Mouse (Mus musculus) midbrain, embryonic 12.5 days (tissue): ENCODE measurements around the gene Chst13. TPM values are rescaled to one million over a fixed set of nuclear protein-coding genes. Genes with fewer than 3 reads are reported as not detected.

ENCODE experiments used
- ATAC-seq: fragments of 200-750 bp; cut with Nextera tagmentation; 2 replicates; pipeline ENCODE4 v1.8.0; 2017; ENCODE audit warnings: low read depth, moderate TSS enrichment, moderate library complexity; ENCODE audit not compliant: low FRiP score
- H3K27ac ChIP-seq: fragments of 300-500 bp; sonication (generic); replicated peaks from 2 replicates; pipeline ENCODE4 v1.5.1; 2016; ENCODE audit warnings: mild to moderate bottlenecking
- H3K27me3 ChIP-seq: fragments of 300-500 bp; sonication (generic); 2 replicates; pipeline ENCODE4 v1.6.1; 2016; ENCODE audit warnings: mild to moderate bottlenecking
- H3K36me3 ChIP-seq: fragments of 300-500 bp; sonication (generic); 2 replicates; pipeline ENCODE4 v1.6.1; 2016
- H3K4me1 ChIP-seq: fragments of 300-500 bp; sonication (generic); 2 replicates; pipeline ENCODE4 v1.6.1; 2016
- H3K4me2 ChIP-seq: fragments of 300-500 bp; sonication (generic); replicated peaks from 2 replicates; pipeline ENCODE4 v1.6.1; 2016; ENCODE audit warnings: mild to moderate bottlenecking, moderate library complexity
- H3K4me3 ChIP-seq: fragments of 300-500 bp; sonication (generic); 2 replicates; pipeline ENCODE4 v1.5.1; 2016; ENCODE audit warnings: mild to moderate bottlenecking
- H3K9ac ChIP-seq: fragments of 300-500 bp; sonication (generic); replicated peaks from 2 replicates; pipeline ENCODE4 v1.6.1; 2016; ENCODE audit warnings: mild to moderate bottlenecking, moderate library complexity
- H3K9me3 ChIP-seq: fragments of 300-500 bp; sonication (generic); 2 replicates; pipeline ENCODE4 v1.6.1; 2016; ENCODE audit warnings: mild to moderate bottlenecking
- WGBS: fragments of 180-500 bp; shearing (Covaris S2); methylation state at CpG from one replicate; pipeline ENCODE4 v1.1.7; 2016; 5-methylcytosine and 5-hydroxymethylcytosine counted together
- polyA plus RNA-seq: library from polyadenylated mRNA; unstranded; fragments of >200 nt; fragmentation: Nextera tagmentation; extraction: Ambion mirVana; gene quantifications from 2 replicates; pipeline ENCODE4 v1.2.1, GENCODE M21; 2016

Gene Chst13
- polyA plus RNA-seq, 1 experiment from 2014 or later, result not detected

GRCm38 (mm10) chr6:90347183-90347582 lies 22.2 kb upstream of the Chst13 start:
- ATAC-seq, result no peak
- WGBS, result 89% methylated on average over 4 of the region's 4 CpGs

GRCm38 (mm10) chr6:90342343-90342742 lies 17.4 kb upstream of the Chst13 start:
- Histone ChIP-seq H3K27me3 (no peaks in the 10 kb centered on the region; the same call in 1 of the 2 replicates), H3K4me2 (no peak overlapping the region), H3K4me3 (no peak overlapping the region), H3K36me3 (no peaks in the 10 kb centered on the region), H3K4me1 (no peaks in the 10 kb centered on the region), H3K9ac (no peak overlapping the region), H3K9me3 (no peaks in the 10 kb centered on the region), H3K27ac (no peak overlapping the region)
- WGBS, result 74% methylated on average over 2 of the region's 2 CpGs
- no peak for ATAC-seq

More at GRCm38 (mm10) chr6:90347183-90347582, 22.2 kb upstream of the Chst13 start:
- Histone ChIP-seq H3K27me3 (no peaks in the 10 kb centered on the region; the same call in 1 of the 2 replicates), H3K27ac (no peak overlapping the region), H3K9me3 (no peaks in the 10 kb centered on the region), H3K4me3 (no peak overlapping the region), H3K4me2 (no peak overlapping the region), H3K9ac (no peak overlapping the region), H3K4me1 (no peaks in the 10 kb centered on the region), H3K36me3 (no peaks in the 10 kb centered on the region)

GRCm38 (mm10) chr6:90334244-90334643 lies 9.3 kb upstream of the Chst13 start:
- no peaks in the 10 kb centered on the region for H3K36me3 ChIP-seq
- no peaks in the 10 kb centered on the region for H3K9me3 ChIP-seq
- 78% methylated on average over 3 of the region's 3 CpGs for WGBS
- H3K4me2 ChIP-seq, result no peak overlapping the region
- H3K27ac ChIP-seq, result no peak overlapping the region
- no peak overlapping the region for H3K4me3 ChIP-seq
- H3K27me3 ChIP-seq, result no peaks in the 10 kb centered on the region
- no peak overlapping the region for H3K9ac ChIP-seq
- H3K4me1 ChIP-seq, result no peaks in the 10 kb centered on the region
- no peak for ATAC-seq

- H3K27ac ChIP-seq, result no peak within 1 kb of the TSS
- H3K9ac ChIP-seq, result no peak within 1 kb of the TSS
- H3K27me3 ChIP-seq, result no peaks in the 10 kb centered on the region
- H3K9me3 ChIP-seq, result no peaks in the 10 kb centered on the region
- no peaks in the 10 kb centered on the region for H3K36me3 ChIP-seq
- no peak within 1 kb of the TSS for H3K4me2 ChIP-seq
- ATAC-seq, result no peak
- 87% methylated on average over 7 of the region's 7 CpGs for WGBS
- H3K4me3 ChIP-seq, result no peak within 1 kb of the TSS
- H3K4me1 ChIP-seq, result no peaks in the 10 kb centered on the region
Measured at GRCm38 (mm10) chr6:90332561-90333425, 7.8 kb upstream of the Chst13 start, which contains the start of gene Uroc1. Gene Uroc1 (plus strand): TSS chr6:90333284.

GRCm38 (mm10) chr6:90329953-90330352 lies 5.0 kb upstream of the Chst13 start:
- no peaks in the 10 kb centered on the region for H3K9me3 ChIP-seq
- H3K4me1 ChIP-seq, result peaks cover 2% of the 10 kb centered on the region
- H3K27me3 ChIP-seq, result peaks cover 8% of the 10 kb centered on the region
- no peaks in the 10 kb centered on the region for H3K36me3 ChIP-seq
- no peak overlapping the region for H3K9ac ChIP-seq
- no peak overlapping the region for H3K27ac ChIP-seq
- H3K4me3 ChIP-seq, result no peak overlapping the region
- ATAC-seq, result no peak
- H3K4me2 ChIP-seq, result no peak overlapping the region
- 50% methylated on average over 1 of the region's 1 CpGs for WGBS

GRCm38 (mm10) chr6:90327670-90328069 lies 2.7 kb upstream of the Chst13 start:
- H3K4me3 ChIP-seq, result no peak overlapping the region
- no peaks in the 10 kb centered on the region for H3K9me3 ChIP-seq
- peaks cover 10% of the 10 kb centered on the region for H3K27me3 ChIP-seq
- H3K9ac ChIP-seq, result no peak overlapping the region
- no peak for ATAC-seq
- no peaks in the 10 kb centered on the region for H3K36me3 ChIP-seq
- 29% methylated on average over 6 of the region's 6 CpGs for WGBS
- H3K4me2 ChIP-seq, result no peak overlapping the region
- H3K4me1 ChIP-seq, result peaks cover 6% of the 10 kb centered on the region
- H3K27ac ChIP-seq, result no peak overlapping the region

GRCm38 (mm10) chr6:90324463-90324862 lies 522 bp downstream of the Chst13 start:
- Histone ChIP-seq H3K4me2 (no peak overlapping the region), H3K36me3 (no peaks in the 10 kb centered on the region), H3K27ac (no peak overlapping the region), H3K9me3 (no peaks in the 10 kb centered on the region), H3K27me3 (peaks cover 10% of the 10 kb centered on the region), H3K9ac (no peak overlapping the region), H3K4me1 (peaks cover 6% of the 10 kb centered on the region), H3K4me3 (no peak overlapping the region)
- ATAC-seq, result no peak
- WGBS, result 70% methylated on average over 3 of the region's 3 CpGs

GRCm38 (mm10) chr6:90324026-90324425 lies 959 bp downstream of the Chst13 start:
- Histone ChIP-seq H3K36me3 (no peaks in the 10 kb centered on the region), H3K4me1 (peaks cover 6% of the 10 kb centered on the region), H3K4me2 (no peak overlapping the region), H3K27ac (no peak overlapping the region), H3K9ac (no peak overlapping the region), H3K27me3 (peaks cover 10% of the 10 kb centered on the region), H3K4me3 (no peak overlapping the region), H3K9me3 (no peaks in the 10 kb centered on the region)
- WGBS, result 74% methylated on average over 3 of the region's 3 CpGs
- ATAC-seq, result no peak

- WGBS, result 56% methylated on average over 4 of the region's 4 CpGs
- no peak overlapping the region for H3K4me2 ChIP-seq
- no peak overlapping the region for H3K27ac ChIP-seq
- no peak for ATAC-seq
- no peak overlapping the region for H3K4me3 ChIP-seq
- H3K9me3 ChIP-seq, result no peaks in the 10 kb centered on the region
- H3K27me3 ChIP-seq, result peaks cover 10% of the 10 kb centered on the region
- no peaks in the 10 kb centered on the region for H3K36me3 ChIP-seq
- H3K4me1 ChIP-seq, result peaks cover 6% of the 10 kb centered on the region
- H3K9ac ChIP-seq, result no peak overlapping the region
Measured at GRCm38 (mm10) chr6:90321811-90322210, 3.2 kb downstream of the Chst13 start.

GRCm38 (mm10) chr6:90320429-90320828 lies 4.6 kb downstream of the Chst13 start:
- no peak overlapping the region for H3K27ac ChIP-seq
- H3K9ac ChIP-seq, result no peak overlapping the region
- H3K4me2 ChIP-seq, result no peak overlapping the region
- H3K4me3 ChIP-seq, result no peak overlapping the region
- H3K9me3 ChIP-seq, result no peaks in the 10 kb centered on the region
- 85% methylated on average over 5 of the region's 5 CpGs for WGBS
- ATAC-seq, result no peak
- peaks cover 8% of the 10 kb centered on the region for H3K27me3 ChIP-seq
- H3K36me3 ChIP-seq, result no peaks in the 10 kb centered on the region
- peaks cover 6% of the 10 kb centered on the region for H3K4me1 ChIP-seq

- 86% methylated on average over 7 of the region's 7 CpGs for WGBS
- Histone ChIP-seq H3K27me3 (no peaks in the 10 kb centered on the region), H3K4me3 (no peak overlapping the region), H3K27ac (no peak overlapping the region), H3K36me3 (no peaks in the 10 kb centered on the region), H3K4me2 (no peak overlapping the region), H3K9ac (no peak overlapping the region), H3K4me1 (peaks cover under 1% of the 10 kb centered on the region; the same call in 1 of the 2 replicates), H3K9me3 (no peaks in the 10 kb centered on the region)
- ATAC-seq, result no peak
Measured at GRCm38 (mm10) chr6:90319475-90320191, 5.4 kb downstream of the Chst13 start.

GRCm38 (mm10) chr6:90319019-90319418 lies 6.0 kb downstream of the Chst13 start:
- ATAC-seq, result no peak

More at GRCm38 (mm10) chr6:90319019-90319418, 6.0 kb downstream of the Chst13 start:
- H3K9ac ChIP-seq, result no peak overlapping the region
- H3K27ac ChIP-seq, result no peak overlapping the region
- H3K27me3 ChIP-seq, result no peaks in the 10 kb centered on the region
- H3K36me3 ChIP-seq, result no peaks in the 10 kb centered on the region
- H3K9me3 ChIP-seq, result no peaks in the 10 kb centered on the region
- no peak overlapping the region for H3K4me2 ChIP-seq
- WGBS, result 92% methylated on average over 2 of the region's 2 CpGs
- H3K4me3 ChIP-seq, result no peak overlapping the region
- no peaks in the 10 kb centered on the region for H3K4me1 ChIP-seq
